Comparison of ENCODE assay signal across 8 mouse cellular contexts in genomic region chr4:42999451-43000140, GRCm38 (mm10). TPM values are rescaled to one million over a fixed set of nuclear protein-coding genes. Genes with fewer than 3 reads are reported as not detected.
DNase-seq lines count a peak whose midpoint lies in the region; ATAC-seq lines count a peak whose summit lies in the region.

No protein-coding gene starts in this region.

- no peaks in the 10 kb centered on the region for H3K9me3 ChIP-seq in intestine, embryonic 14.5 days (ENCODE audit: control insufficient read depth, low read length)

- ATAC-seq in intestine, embryonic 14.5 days (replicated peaks; ENCODE audit: low FRiP score, low TSS enrichment, low read depth), result peak; percentile 85

- peak overlapping the region; percentile 99 for H3K27ac ChIP-seq in intestine, embryonic 14.5 days (ENCODE audit: low read depth)

- H3K4me2 ChIP-seq in intestine, embryonic 14.5 days (ENCODE audit: low read length), result peak overlapping the region; percentile 96

- no peaks in the 10 kb centered on the region for H3K27me3 ChIP-seq in intestine, embryonic 14.5 days (replicated peaks; ENCODE audit: control insufficient read depth, insufficient read depth, low read length)

- peak overlapping the region; percentile 94 for H3K9ac ChIP-seq in intestine, embryonic 14.5 days (ENCODE audit: low read length)

- under 1% methylated on average over 51 of the region's 51 CpGs for whole genome bisulfite sequencing in intestine, embryonic 14.5 days

- peak overlapping the region; percentile 97 for H3K4me3 ChIP-seq in intestine, embryonic 14.5 days (ENCODE audit: low read depth, low read length)

- H3K36me3 ChIP-seq in intestine, embryonic 14.5 days (ENCODE audit: control insufficient read depth, insufficient read depth, low read length), result peaks cover 19% of the 10 kb centered on the region

- H3K4me1 ChIP-seq in intestine, embryonic 14.5 days (replicated peaks; ENCODE audit: control insufficient read depth, insufficient read depth, low read length), result peaks cover 17% of the 10 kb centered on the region

- intact Hi-C loops in gastrocnemius, postnatal 14 days (cut with DNase I; ENCODE audit: low total_unique reads), result no loop called here
- intact Hi-C loops in left cerebral cortex, postnatal 25 days (cut with DNase I), result no loop called here

- peak; percentile 77 to 78 for DNase-seq in adrenal gland, adult 18-20 months (ENCODE audit: low spot score in 2 of 2)
- peak; percentile 79 for DNase-seq in embryo, embryonic 10.5 days (ENCODE audit: low spot score)
- peak; percentile 75 for DNase-seq in gastrocnemius, postnatal 14 days
- peak; percentile 91 for DNase-seq in intestine, embryonic 14.5 days (ENCODE audit: low spot score)
- DNase-seq in left cerebral cortex, postnatal 25 days (ENCODE audit: low spot score in 2 of 2), result peak; percentile 64 to 73
- DNase-seq in mesoderm, embryonic 11.5 days (ENCODE audit: low read depth, low spot score), result peak; percentile 78
- peak; percentile 75 for DNase-seq in right cerebral cortex, postnatal 25 days
- peak; percentile 91 for DNase-seq in yolk sac, embryonic 10.5 days (ENCODE audit: low spot score)

RNA-seq across cellular contexts. Expression of gene Vcp, which starts 0.7 kb away (rescaled TPM):
- total RNA-seq in adrenal gland, adult 18-20 months (2021), result 100 to 1,000 TPM; 267 to 341 TPM
- 100 to 1,000 TPM; 260 to 262 TPM for total RNA-seq in gastrocnemius, postnatal 14 days (2021)
- polyA plus RNA-seq in intestine, embryonic 14.5 days (2014; fragmentation: Nextera tagmentation; extraction: Ambion mirVana), result 481 and 510 TPM in 2 replicates
- total RNA-seq in left cerebral cortex, postnatal 25 days (2021), result 100 to 1,000 TPM; 187 to 191 TPM

RNA-seq across cellular contexts. Expression of gene Fancg, which starts 10.7 kb away (rescaled TPM):
- total RNA-seq in adrenal gland, adult 18-20 months (2021), result 1 to 10 TPM; 6.6 to 7.7 TPM
- total RNA-seq in gastrocnemius, postnatal 14 days (2021), result 1 to 10 TPM; 2.2 to 2.6 TPM
- polyA plus RNA-seq in intestine, embryonic 14.5 days (2014; fragmentation: Nextera tagmentation; extraction: Ambion mirVana), result 16.6 and 17.8 TPM in 2 replicates
- total RNA-seq in left cerebral cortex, postnatal 25 days (2021), result 10 to 100 TPM in 1 of 2 experiments, 1 to 10 TPM in 1; 9.1 to 12.1 TPM

RNA-seq across cellular contexts. Expression of gene Pigo, which starts 26.0 kb away (rescaled TPM):
- total RNA-seq in adrenal gland, adult 18-20 months (2021), result 10 to 100 TPM; 14.0 to 15.9 TPM
- total RNA-seq in gastrocnemius, postnatal 14 days (2021), result 1 to 10 TPM; 5.4 to 6.5 TPM
- 21.7 and 22.6 TPM in 2 replicates for polyA plus RNA-seq in intestine, embryonic 14.5 days (2014; fragmentation: Nextera tagmentation; extraction: Ambion mirVana)
- 10 to 100 TPM; 26.2 to 30.7 TPM for total RNA-seq in left cerebral cortex, postnatal 25 days (2021)

RNA-seq across cellular contexts. Expression of gene 1700022I11Rik, which starts 30.2 kb away (rescaled TPM):
- not detected for total RNA-seq in adrenal gland, adult 18-20 months (2021)
- total RNA-seq in gastrocnemius, postnatal 14 days (2021), result not detected
- 0.44 and 0.97 TPM in 2 replicates for polyA plus RNA-seq in intestine, embryonic 14.5 days (2014; fragmentation: Nextera tagmentation; extraction: Ambion mirVana)
- total RNA-seq in left cerebral cortex, postnatal 25 days (2021), result not detected

RNA-seq across cellular contexts. Expression of gene Stoml2, which starts 31.9 kb away (rescaled TPM):
- total RNA-seq in adrenal gland, adult 18-20 months (2021), result 100 to 1,000 TPM; 159 to 223 TPM
- total RNA-seq in gastrocnemius, postnatal 14 days (2021), result 10 to 100 TPM; 82.9 to 84.8 TPM
- 332 and 361 TPM in 2 replicates for polyA plus RNA-seq in intestine, embryonic 14.5 days (2014; fragmentation: Nextera tagmentation; extraction: Ambion mirVana)
- total RNA-seq in left cerebral cortex, postnatal 25 days (2021), result 100 to 1,000 TPM; 101 to 114 TPM

Comparison
In these comparisons a context has a peak if more than half of its experiments do, and no peak if none do; other contexts are left out.
1. Peak in every context shown above with its lines: DNase-seq, ATAC-seq, H3K4me3 ChIP-seq and H3K27ac ChIP-seq.